Mouse (Mus musculus): ENCODE measurements around the gene Cckbr. TPM values are rescaled to one million over a fixed set of nuclear protein-coding genes. Genes with fewer than 3 reads are reported as not detected.

The Cckbr gene
- total and polyA plus RNA-seq, 2 experiments from 2014 or later = 6.3 to 12.0 TPM

- no peak overlapping the region for H3K9ac ChIP-seq (replicated peaks; ENCODE audit: low read length, poor library complexity, severe bottlenecking)
- no peak overlapping the region for H3K4me3 ChIP-seq (ENCODE audit: low read depth, low read length)
- H3K27me3 ChIP-seq (ENCODE audit: insufficient read depth, low read length) = no peaks in the 10 kb centered on the region; the same call in 1 of the 2 replicates
- H3K4me1 ChIP-seq (ENCODE audit: insufficient read depth, low read length) = no peaks in the 10 kb centered on the region
- no peak overlapping the region for H3K4me2 ChIP-seq (ENCODE audit: low read depth, low read length, poor library complexity, severe bottlenecking)
- H3K36me3 ChIP-seq (ENCODE audit: insufficient read depth, low read length) = no peaks in the 10 kb centered on the region
- 77% methylated on average over 7 of the region's 7 CpGs for WGBS
- ATAC-seq (ENCODE audit: low FRiP score) = no peak
- no peak overlapping the region for H3K27ac ChIP-seq (ENCODE audit: low read depth, low read length)
- H3K9me3 ChIP-seq (ENCODE audit: low read length) = no peaks in the 10 kb centered on the region
- no peak for DNase-seq (ENCODE audit: low spot score)
- TF ChIP-seq CTCF (IDR thresholded peaks at IDR 0.05) = no peak
Measured at GRCm38 (mm10) chr7:105475396-105475949, 49.9 kb downstream of the Cckbr start.

- Histone ChIP-seq H3K27ac (ENCODE audit: low read depth, low read length) (no peak overlapping the region), H3K4me3 (ENCODE audit: low read depth, low read length) (no peak overlapping the region), H3K4me1 (ENCODE audit: insufficient read depth, low read length) (no peaks in the 10 kb centered on the region), H3K27me3 (ENCODE audit: insufficient read depth, low read length) (no peaks in the 10 kb centered on the region; the same call in 1 of the 2 replicates), H3K4me2 (ENCODE audit: low read depth, low read length, poor library complexity, severe bottlenecking) (no peak overlapping the region), H3K9me3 (ENCODE audit: low read length) (no peaks in the 10 kb centered on the region), H3K36me3 (ENCODE audit: insufficient read depth, low read length) (no peaks in the 10 kb centered on the region), H3K9ac (replicated peaks; ENCODE audit: low read length, poor library complexity, severe bottlenecking) (no peak overlapping the region)
- 83% methylated on average over 10 of the region's 10 CpGs for WGBS
- DNase-seq (ENCODE audit: low spot score) (no peak), ATAC-seq (ENCODE audit: low FRiP score) (no peak)
- no peak for TF ChIP-seq CTCF (IDR thresholded peaks at IDR 0.05)
Measured at GRCm38 (mm10) chr7:105476683-105477432, 51.3 kb downstream of the Cckbr start.

- H3K4me1 ChIP-seq (ENCODE audit: insufficient read depth, low read length) = no peaks in the 10 kb centered on the region
- no peak overlapping the region for H3K27ac ChIP-seq (ENCODE audit: low read depth, low read length)
- 95% methylated on average over 1 of the region's 1 CpGs for WGBS
- ATAC-seq (ENCODE audit: low FRiP score) (no peak), DNase-seq (ENCODE audit: low spot score) (no peak)
- TF ChIP-seq CTCF (IDR thresholded peaks at IDR 0.05) = no peak
- no peak overlapping the region for H3K9ac ChIP-seq (replicated peaks; ENCODE audit: low read length, poor library complexity, severe bottlenecking)
- H3K36me3 ChIP-seq (ENCODE audit: insufficient read depth, low read length) = no peaks in the 10 kb centered on the region
- no peak overlapping the region for H3K4me3 ChIP-seq (ENCODE audit: low read depth, low read length)
- H3K9me3 ChIP-seq (ENCODE audit: low read length) = no peaks in the 10 kb centered on the region
- no peaks in the 10 kb centered on the region; the same call in 1 of the 2 replicates for H3K27me3 ChIP-seq (ENCODE audit: insufficient read depth, low read length)
- H3K4me2 ChIP-seq (ENCODE audit: low read depth, low read length, poor library complexity, severe bottlenecking) = no peak overlapping the region
Measured at GRCm38 (mm10) chr7:105477433-105477700, 51.8 kb downstream of the Cckbr start.

- Histone ChIP-seq H3K4me2 (ENCODE audit: low read depth, low read length, poor library complexity, severe bottlenecking) (no peak overlapping the region), H3K4me3 (ENCODE audit: low read depth, low read length) (no peak overlapping the region), H3K36me3 (ENCODE audit: insufficient read depth, low read length) (no peaks in the 10 kb centered on the region), H3K4me1 (ENCODE audit: insufficient read depth, low read length) (no peaks in the 10 kb centered on the region), H3K27me3 (ENCODE audit: insufficient read depth, low read length) (no peaks in the 10 kb centered on the region; the same call in 1 of the 2 replicates), H3K27ac (ENCODE audit: low read depth, low read length) (no peak overlapping the region), H3K9me3 (ENCODE audit: low read length) (no peaks in the 10 kb centered on the region), H3K9ac (replicated peaks; ENCODE audit: low read length, poor library complexity, severe bottlenecking) (no peak overlapping the region)
- DNase-seq (ENCODE audit: low spot score) (peak; percentile 81), ATAC-seq (ENCODE audit: low FRiP score) (no peak)
- TF ChIP-seq CTCF (IDR thresholded peaks at IDR 0.05) = peak; percentile 91
- WGBS = 67% methylated on average over 3 of the region's 3 CpGs
Measured at GRCm38 (mm10) chr7:105477841-105478240, 52.3 kb downstream of the Cckbr start.

- TF ChIP-seq CTCF (IDR thresholded peaks at IDR 0.05) = no peak
- no peaks in the 10 kb centered on the region for H3K9me3 ChIP-seq (ENCODE audit: low read length)
- no peak overlapping the region for H3K4me3 ChIP-seq (ENCODE audit: low read depth, low read length)
- DNase-seq (ENCODE audit: low spot score) (no peak), ATAC-seq (ENCODE audit: low FRiP score) (no peak)
- no peak overlapping the region for H3K4me2 ChIP-seq (ENCODE audit: low read depth, low read length, poor library complexity, severe bottlenecking)
- no peak overlapping the region for H3K9ac ChIP-seq (replicated peaks; ENCODE audit: low read length, poor library complexity, severe bottlenecking)
- H3K27ac ChIP-seq (ENCODE audit: low read depth, low read length) = no peak overlapping the region
- H3K4me1 ChIP-seq (ENCODE audit: insufficient read depth, low read length) = no peaks in the 10 kb centered on the region
- 84% methylated on average over 8 of the region's 8 CpGs for WGBS
- no peaks in the 10 kb centered on the region for H3K36me3 ChIP-seq (ENCODE audit: insufficient read depth, low read length)
- no peaks in the 10 kb centered on the region; the same call in 1 of the 2 replicates for H3K27me3 ChIP-seq (ENCODE audit: insufficient read depth, low read length)
Measured at GRCm38 (mm10) chr7:105478344-105478743, 52.8 kb downstream of the Cckbr start.

- Histone ChIP-seq H3K27ac (ENCODE audit: low read depth, low read length) (no peak overlapping the region), H3K9ac (replicated peaks; ENCODE audit: low read length, poor library complexity, severe bottlenecking) (no peak overlapping the region), H3K36me3 (ENCODE audit: insufficient read depth, low read length) (no peaks in the 10 kb centered on the region), H3K27me3 (ENCODE audit: insufficient read depth, low read length) (no peaks in the 10 kb centered on the region; the same call in 1 of the 2 replicates), H3K4me1 (ENCODE audit: insufficient read depth, low read length) (no peaks in the 10 kb centered on the region), H3K9me3 (ENCODE audit: low read length) (no peaks in the 10 kb centered on the region), H3K4me3 (ENCODE audit: low read depth, low read length) (no peak overlapping the region), H3K4me2 (ENCODE audit: low read depth, low read length, poor library complexity, severe bottlenecking) (no peak overlapping the region)
- ATAC-seq (ENCODE audit: low FRiP score) (no peak), DNase-seq (ENCODE audit: low spot score) (no peak)
- 87% methylated on average over 6 of the region's 6 CpGs for WGBS
- TF ChIP-seq CTCF (IDR thresholded peaks at IDR 0.05) = no peak
Measured at GRCm38 (mm10) chr7:105479232-105479631, 53.7 kb downstream of the Cckbr start.

Data from midbrain, postnatal 0 days (tissue).